In genomic region chr11:94363690-94364089, GRCm38 (mm10) we compare ENCODE assay signal across 18 mouse cellular contexts. TPM values are rescaled to one million over a fixed set of nuclear protein-coding genes. Genes with fewer than 3 reads are reported as not detected.
DNase-seq lines count a peak whose midpoint lies in the region; ATAC-seq and TF ChIP-seq lines count a peak whose summit lies in the region.
"Had no signal": no experiment of that assay in that cellular context is flagged by ENCODE, and none has a peak within 500 bp of the region (broad histone marks: within the 10 kb centered on the region; RNA-seq: fewer than 3 reads in every experiment).

No protein-coding gene starts in this region.

- no peaks in the 10 kb centered on the region for H3K27me3 ChIP-seq in limb, embryonic 14.5 days (ENCODE audit: control insufficient read depth, insufficient read depth, low read length)
- H3K27me3 ChIP-seq in limb, embryonic 10.5 days (ENCODE audit: low read depth, poor library complexity, severe bottlenecking) = 0 out of 2 replicates have a peak, but pooled peaks cover 4% of the 10 kb centered on the region
- no peaks in the 10 kb centered on the region for H3K27me3 ChIP-seq in lung, embryonic 15.5 days
- no peaks in the 10 kb centered on the region for H3K27me3 ChIP-seq in stomach, postnatal 0 days (ENCODE audit: control insufficient read depth, insufficient read depth, low read length)
- no peaks in the 10 kb centered on the region for H3K27me3 ChIP-seq in midbrain, embryonic 14.5 days (ENCODE audit: control insufficient read depth, insufficient read depth, low read length)
- H3K27me3 ChIP-seq: midbrain, embryonic 13.5 days had no signal

- H3K9me3 ChIP-seq in limb, embryonic 14.5 days (ENCODE audit: control insufficient read depth, low read length) = no peaks in the 10 kb centered on the region
- H3K9me3 ChIP-seq in limb, embryonic 10.5 days (replicated peaks) = no peaks in the 10 kb centered on the region
- H3K9me3 ChIP-seq in lung, embryonic 15.5 days = no peaks in the 10 kb centered on the region
- no peaks in the 10 kb centered on the region for H3K9me3 ChIP-seq in stomach, postnatal 0 days (ENCODE audit: control insufficient read depth, low read length)
- no peaks in the 10 kb centered on the region for H3K9me3 ChIP-seq in midbrain, embryonic 14.5 days (ENCODE audit: control insufficient read depth, low read length)
- H3K9me3 ChIP-seq: G1E had no signal

- H3K4me1 ChIP-seq in limb, embryonic 14.5 days (ENCODE audit: control insufficient read depth, insufficient read depth, low read length) = no peaks in the 10 kb centered on the region
- no peaks in the 10 kb centered on the region for H3K4me1 ChIP-seq in limb, embryonic 10.5 days
- H3K4me1 ChIP-seq in lung, embryonic 15.5 days = peaks cover 20% of the 10 kb centered on the region
- H3K4me1 ChIP-seq in stomach, postnatal 0 days (replicated peaks; ENCODE audit: control insufficient read depth, insufficient read depth) = peaks cover 2% of the 10 kb centered on the region; the same call in 1 of the 2 replicates
- no peaks in the 10 kb centered on the region for H3K4me1 ChIP-seq in midbrain, embryonic 14.5 days (ENCODE audit: control insufficient read depth, insufficient read depth, low read length)
- H3K4me1 ChIP-seq: midbrain, embryonic 13.5 days had no signal

- H3K27ac ChIP-seq in limb, embryonic 14.5 days (replicated peaks; ENCODE audit: low read depth, low read length) = no peak overlapping the region
- H3K27ac ChIP-seq in limb, embryonic 10.5 days = no peak overlapping the region
- H3K27ac ChIP-seq in lung, embryonic 15.5 days = no peak overlapping the region
- no peak overlapping the region for H3K27ac ChIP-seq in stomach, postnatal 0 days (replicated peaks)
- H3K27ac ChIP-seq in midbrain, embryonic 14.5 days (replicated peaks; ENCODE audit: low read depth, low read length) = no peak overlapping the region
- H3K27ac ChIP-seq: hindbrain, embryonic 10.5 days; midbrain, embryonic 13.5 days had no signal

- 75% methylated on average over 7 of the region's 7 CpGs for WGBS in limb, embryonic 14.5 days
- 87% methylated on average over 7 of the region's 7 CpGs for WGBS in limb, embryonic 10.5 days
- 43% methylated on average over 7 of the region's 7 CpGs for WGBS in lung, embryonic 15.5 days
- WGBS in stomach, postnatal 0 days = 42% methylated on average over 7 of the region's 7 CpGs
- WGBS in midbrain, embryonic 14.5 days = 85% methylated on average over 7 of the region's 7 CpGs

- no peak for TF ChIP-seq CTCF in stomach, postnatal 0 days (IDR thresholded peaks at IDR 0.05; ENCODE audit: low read depth)

- ATAC-seq in limb, embryonic 14.5 days (ENCODE audit: low FRiP score, low read depth) = no peak
- peak; percentile 31; the same call in 1 of the 2 replicates for ATAC-seq in lung, embryonic 15.5 days (ENCODE audit: borderline replicate concordance, extremely low read depth, low FRiP score, low TSS enrichment)
- ATAC-seq in stomach, postnatal 0 days (ENCODE audit: low FRiP score, low TSS enrichment) = no peak
- ATAC-seq in midbrain, embryonic 14.5 days (ENCODE audit: low FRiP score, low TSS enrichment) = no peak
- ATAC-seq: CD4-positive, CD25-positive, alpha-beta regulatory T cell, adult 4 months; midbrain, embryonic 13.5 days had no signal

- no peaks in the 10 kb centered on the region for H3K36me3 ChIP-seq in limb, embryonic 14.5 days (ENCODE audit: control insufficient read depth, insufficient read depth, low read length)
- H3K36me3 ChIP-seq in limb, embryonic 10.5 days = no peaks in the 10 kb centered on the region
- no peaks in the 10 kb centered on the region for H3K36me3 ChIP-seq in lung, embryonic 15.5 days
- H3K36me3 ChIP-seq in stomach, postnatal 0 days (ENCODE audit: control insufficient read depth, insufficient read depth, low read length) = no peaks in the 10 kb centered on the region
- H3K36me3 ChIP-seq in midbrain, embryonic 14.5 days (ENCODE audit: control insufficient read depth, insufficient read depth, low read length) = no peaks in the 10 kb centered on the region
- H3K36me3 ChIP-seq: G1E; hindbrain, embryonic 10.5 days; midbrain, embryonic 13.5 days had no signal

- H3K9ac ChIP-seq in limb, embryonic 14.5 days (ENCODE audit: low read depth, low read length, severe bottlenecking) = no peak overlapping the region
- H3K9ac ChIP-seq in lung, embryonic 15.5 days = no peak overlapping the region
- H3K9ac ChIP-seq in stomach, postnatal 0 days (ENCODE audit: low read length) = no peak overlapping the region
- H3K9ac ChIP-seq in midbrain, embryonic 14.5 days (replicated peaks; ENCODE audit: low read length) = no peak overlapping the region
- H3K9ac ChIP-seq: midbrain, embryonic 13.5 days had no signal

- H3K4me2 ChIP-seq in limb, embryonic 14.5 days (replicated peaks; ENCODE audit: low read depth, low read length, severe bottlenecking) = no peak overlapping the region
- H3K4me2 ChIP-seq in lung, embryonic 15.5 days = no peak overlapping the region
- no peak overlapping the region for H3K4me2 ChIP-seq in stomach, postnatal 0 days (replicated peaks; ENCODE audit: low read depth)
- H3K4me2 ChIP-seq in midbrain, embryonic 14.5 days (ENCODE audit: low read length) = no peak overlapping the region
- H3K4me2 ChIP-seq: liver, embryonic 11.5 days; midbrain, embryonic 13.5 days had no signal

- peak; percentile 38 for DNase-seq in adrenal gland, postnatal 14 days
- DNase-seq in adrenal gland, adult 2 months = no peak
- peak; percentile 14 for DNase-seq in limb, embryonic 14.5 days (ENCODE audit: low spot score)
- DNase-seq in limb, embryonic 10.5 days (ENCODE audit: low spot score) = no peak
- peak; percentile 59 for DNase-seq in stomach, postnatal 0 days (ENCODE audit: low spot score)
- no peak for DNase-seq in midbrain, embryonic 14.5 days
- DNase-seq in gastrocnemius, postnatal 25 days = no peak
- DNase-seq: gastrocnemius, postnatal 10 days; kidney, adult 8-10 months; layer of hippocampus, postnatal 36 days; right cerebral cortex, postnatal 4 days; thymus, adult 18-20 months had no signal

- H3K4me3 ChIP-seq in limb, embryonic 14.5 days (replicated peaks; ENCODE audit: low read length) = no peak overlapping the region
- H3K4me3 ChIP-seq in limb, embryonic 10.5 days = no peak overlapping the region
- H3K4me3 ChIP-seq in lung, embryonic 15.5 days = no peak overlapping the region
- no peak overlapping the region for H3K4me3 ChIP-seq in stomach, postnatal 0 days (ENCODE audit: low read depth, low read length)
- no peak overlapping the region for H3K4me3 ChIP-seq in midbrain, embryonic 14.5 days (replicated peaks; ENCODE audit: low read depth, low read length)
- H3K4me3 ChIP-seq: hindbrain, embryonic 10.5 days; midbrain, embryonic 13.5 days had no signal

- no peak for TF ChIP-seq POLR2A in limb, embryonic 14.5 days (IDR thresholded peaks at IDR 0.05; ENCODE audit: borderline replicate concordance, extremely low read depth, insufficient read depth, insufficient read length)

- TF ChIP-seq EP300 in stomach, postnatal 0 days (optimal IDR thresholded peaks at IDR 0.05) = peak; percentile 41

RNA-seq across cellular contexts. Expression of gene Abcc3, which starts 29.1 kb away (rescaled TPM):
- 4.0 and 9.1 TPM in 2 replicates for total RNA-seq in adrenal gland, postnatal 14 days (2021)
- total RNA-seq in adrenal gland, adult 2 months (2021) = 1 to 10 TPM; 6.2 to 7.5 TPM
- 5.8 and 5.9 TPM in 2 replicates for polyA plus RNA-seq in adrenal gland, adult 2 months (2012; rRNA removed)
- polyA plus RNA-seq in limb, embryonic 14.5 days (2012; rRNA removed) = 1.0 and 1.6 TPM in 2 replicates
- 1.3 and 1.5 TPM in 2 replicates for polyA plus RNA-seq in limb, embryonic 14.5 days (2014; fragmentation: Nextera tagmentation; extraction: Ambion mirVana)
- 0.59 and 0.88 TPM in 2 replicates for polyA plus RNA-seq in limb, embryonic 10.5 days (2016; fragmentation: Nextera tagmentation; extraction: Ambion mirVana)
- polyA plus RNA-seq in lung, embryonic 15.5 days (2015; fragmentation: Nextera tagmentation; extraction: Ambion mirVana) = 5.3 TPM in 2 replicates
- 25.3 and 31.4 TPM in 2 replicates for polyA plus RNA-seq in stomach, postnatal 0 days (2015; fragmentation: Nextera tagmentation; extraction: Ambion mirVana)
- 0.19 and 0.50 TPM in 2 replicates for polyA plus RNA-seq in midbrain, embryonic 14.5 days (2014; fragmentation: Nextera tagmentation; extraction: Ambion mirVana)
- under 1 TPM; 0.90 to 0.94 TPM for total RNA-seq in gastrocnemius, postnatal 25 days (2021)
- polyA plus RNA-seq: G1E had no signal

RNA-seq across cellular contexts. Expression of gene Ankrd40, which starts 35.9 kb away (rescaled TPM):
- total RNA-seq in adrenal gland, postnatal 14 days (2021) = 131 and 136 TPM in 2 replicates
- total RNA-seq in adrenal gland, adult 2 months (2021) = 100 to 1,000 TPM; 163 to 189 TPM
- 175 and 195 TPM in 2 replicates for polyA plus RNA-seq in adrenal gland, adult 2 months (2012; rRNA removed)
- polyA plus RNA-seq in limb, embryonic 14.5 days (2012; rRNA removed) = 72.7 and 74.4 TPM in 2 replicates
- polyA plus RNA-seq in limb, embryonic 14.5 days (2014; fragmentation: Nextera tagmentation; extraction: Ambion mirVana) = 30.3 and 30.9 TPM in 2 replicates
- polyA plus RNA-seq in limb, embryonic 10.5 days (2016; fragmentation: Nextera tagmentation; extraction: Ambion mirVana) = 18.1 and 21.3 TPM in 2 replicates
- 25.5 and 25.6 TPM in 2 replicates for polyA plus RNA-seq in lung, embryonic 15.5 days (2015; fragmentation: Nextera tagmentation; extraction: Ambion mirVana)
- 14.8 and 15.6 TPM in 2 replicates for polyA plus RNA-seq in stomach, postnatal 0 days (2015; fragmentation: Nextera tagmentation; extraction: Ambion mirVana)
- polyA plus RNA-seq in midbrain, embryonic 14.5 days (2014; fragmentation: Nextera tagmentation; extraction: Ambion mirVana) = 11.9 and 13.1 TPM in 2 replicates
- 100 to 1,000 TPM; 191 to 205 TPM for total RNA-seq in gastrocnemius, postnatal 25 days (2021)

RNA-seq across cellular contexts. Expression of gene Luc7l3, which starts 41.9 kb away (rescaled TPM):
- 74.5 and 94.6 TPM in 2 replicates for total RNA-seq in adrenal gland, postnatal 14 days (2021)
- total RNA-seq in adrenal gland, adult 2 months (2021) = 10 to 100 TPM; 59.5 to 63.7 TPM
- polyA plus RNA-seq in adrenal gland, adult 2 months (2012; rRNA removed) = 2.3 and 2.6 TPM in 2 replicates
- 94.1 and 138 TPM in 2 replicates for polyA plus RNA-seq in limb, embryonic 14.5 days (2012; rRNA removed)
- polyA plus RNA-seq in limb, embryonic 14.5 days (2014; fragmentation: Nextera tagmentation; extraction: Ambion mirVana) = 96.9 and 104 TPM in 2 replicates
- 89.9 and 107 TPM in 2 replicates for polyA plus RNA-seq in limb, embryonic 10.5 days (2016; fragmentation: Nextera tagmentation; extraction: Ambion mirVana)
- polyA plus RNA-seq in lung, embryonic 15.5 days (2015; fragmentation: Nextera tagmentation; extraction: Ambion mirVana) = 107 TPM in 2 replicates
- 50.0 and 51.2 TPM in 2 replicates for polyA plus RNA-seq in stomach, postnatal 0 days (2015; fragmentation: Nextera tagmentation; extraction: Ambion mirVana)
- polyA plus RNA-seq in midbrain, embryonic 14.5 days (2014; fragmentation: Nextera tagmentation; extraction: Ambion mirVana) = 122 and 144 TPM in 2 replicates
- total RNA-seq in gastrocnemius, postnatal 25 days (2021) = 10 to 100 TPM; 33.9 to 36.3 TPM

Comparison
In these comparisons a context has a peak if more than half of its experiments do, and no peak if none do; other contexts are left out.
1. DNase-seq: peak in adrenal gland, postnatal 14 days (single experiment), limb, embryonic 14.5 days (single experiment) and stomach, postnatal 0 days (single experiment); none in adrenal gland, adult 2 months (single experiment), limb, embryonic 10.5 days (single experiment), midbrain, embryonic 14.5 days (single experiment) and gastrocnemius, postnatal 25 days (single experiment).
2. RNA of gene Luc7l3, which starts 41.9 kb away (polyA plus RNA-seq): 94.1 to 138 TPM in limb, embryonic 14.5 days, 122 to 144 TPM in midbrain, embryonic 14.5 days, 89.9 to 107 TPM in limb, embryonic 10.5 days, 107 TPM in lung, embryonic 15.5 days and 50.0 to 51.2 TPM in stomach, postnatal 0 days; 2.3 to 2.6 TPM in adrenal gland, adult 2 months; every median in the first group is over 10 times any median in the second.